Mouse (Mus musculus): Measurements from ENCODE around the gene Coq10a.

Coq10a gene

DNA sequence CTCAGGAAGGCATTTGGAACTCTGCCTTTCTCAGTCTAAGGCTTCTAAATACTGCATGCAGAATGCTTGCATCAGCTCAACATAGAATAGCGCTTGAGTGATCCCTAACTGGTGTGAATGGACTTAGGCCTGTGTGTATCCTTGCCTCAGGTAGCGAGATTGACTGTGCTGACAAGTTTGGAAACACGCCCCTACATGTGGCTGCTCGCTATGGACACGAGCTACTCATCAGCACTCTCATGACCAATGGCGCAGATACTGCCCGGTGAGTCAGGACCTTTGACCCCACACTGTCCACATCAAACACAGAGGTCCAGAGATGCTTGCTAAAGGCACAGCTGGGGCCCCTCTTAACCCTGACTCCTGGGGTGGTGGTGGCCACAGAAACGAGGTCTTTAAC, 13.7 kb upstream of the Coq10a start:
- no peak for DNase-seq

DNA sequence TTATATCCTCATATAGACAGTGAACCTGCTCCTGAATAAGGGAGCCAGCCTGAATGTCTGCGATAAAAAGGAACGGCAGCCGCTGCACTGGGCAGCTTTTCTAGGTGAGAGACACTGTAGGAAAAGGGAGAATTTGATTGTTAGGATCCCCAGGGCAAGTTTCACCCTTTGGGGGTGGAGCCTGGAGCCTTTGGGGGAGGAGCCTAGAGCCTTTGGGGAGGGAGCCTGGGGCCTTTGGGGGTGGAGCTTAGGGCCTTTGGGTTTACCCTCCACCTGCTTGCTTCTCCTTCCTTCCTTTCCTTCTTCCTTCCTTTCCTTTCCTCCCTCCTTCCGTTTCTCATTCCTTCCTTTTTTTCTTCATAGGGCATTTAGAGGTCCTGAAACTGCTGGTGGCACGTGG, 11.8 kb upstream of the Coq10a start:
- DNase-seq, result no peak

DNA sequence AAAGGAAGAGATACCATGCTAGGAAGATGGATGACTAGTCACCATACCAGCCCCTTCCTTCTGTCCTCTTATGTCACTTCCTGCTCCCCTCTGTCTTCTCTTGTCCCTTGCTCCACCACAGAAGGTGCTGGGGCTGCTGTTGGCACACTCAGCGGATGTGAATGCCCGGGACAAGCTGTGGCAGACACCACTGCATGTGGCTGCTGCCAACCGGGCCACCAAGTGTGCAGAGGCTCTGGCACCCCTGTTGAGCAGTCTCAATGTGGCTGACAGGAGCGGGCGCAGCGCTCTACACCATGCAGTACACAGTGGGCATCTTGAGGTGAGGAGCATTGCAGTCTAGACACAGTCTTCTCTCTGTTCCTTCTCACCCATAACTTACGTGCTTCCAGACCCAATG, 10.5 kb upstream of the Coq10a start:
- DNase-seq, result no peak

DNA sequence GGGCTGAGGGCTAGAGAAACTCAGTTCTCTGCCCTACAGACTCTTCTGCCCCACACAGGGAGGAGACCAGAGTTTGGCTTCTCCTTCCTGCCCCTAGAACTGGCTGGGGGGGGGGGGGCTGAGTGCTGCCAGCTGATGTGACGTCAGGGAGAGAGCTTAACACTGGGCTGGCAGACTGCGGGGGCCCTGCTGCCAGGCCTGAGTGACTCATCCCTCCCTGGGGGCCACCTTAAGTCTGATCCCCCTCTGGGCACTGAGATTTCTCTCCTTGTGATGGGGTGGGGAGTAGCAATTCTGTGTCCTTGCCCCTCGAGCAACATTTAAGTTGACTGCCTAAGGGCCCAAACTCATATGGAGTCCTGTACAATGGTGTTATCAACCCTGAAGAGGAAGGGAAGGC, 9.7 kb upstream of the Coq10a start:
- DNase-seq, result no peak

DNA sequence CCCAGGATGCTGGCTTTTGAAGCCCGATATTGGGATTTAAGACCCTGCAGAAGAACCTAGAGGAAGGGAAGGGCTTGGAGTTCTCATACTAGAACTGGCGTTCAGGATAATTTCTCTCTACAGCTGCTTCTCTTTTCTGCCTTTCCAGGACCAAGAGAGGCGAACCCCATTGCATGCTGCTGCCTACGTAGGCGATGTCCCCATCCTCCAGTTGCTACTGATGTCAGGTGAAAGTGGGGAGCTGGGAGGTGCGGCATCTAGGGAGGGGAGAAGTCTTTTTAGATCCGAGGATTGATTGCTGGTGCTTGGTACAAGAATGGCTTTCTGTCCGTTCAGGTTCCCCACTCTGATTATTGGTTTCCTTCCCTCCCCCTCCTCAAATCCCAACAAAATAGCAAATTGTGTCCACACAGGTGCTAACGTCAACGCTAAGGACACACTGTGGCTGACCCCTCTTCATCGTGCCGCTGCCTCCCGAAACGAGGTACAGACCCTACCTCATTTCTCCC, 9.2 kb upstream of the Coq10a start:
- DNase-seq, result no peak

DNA sequence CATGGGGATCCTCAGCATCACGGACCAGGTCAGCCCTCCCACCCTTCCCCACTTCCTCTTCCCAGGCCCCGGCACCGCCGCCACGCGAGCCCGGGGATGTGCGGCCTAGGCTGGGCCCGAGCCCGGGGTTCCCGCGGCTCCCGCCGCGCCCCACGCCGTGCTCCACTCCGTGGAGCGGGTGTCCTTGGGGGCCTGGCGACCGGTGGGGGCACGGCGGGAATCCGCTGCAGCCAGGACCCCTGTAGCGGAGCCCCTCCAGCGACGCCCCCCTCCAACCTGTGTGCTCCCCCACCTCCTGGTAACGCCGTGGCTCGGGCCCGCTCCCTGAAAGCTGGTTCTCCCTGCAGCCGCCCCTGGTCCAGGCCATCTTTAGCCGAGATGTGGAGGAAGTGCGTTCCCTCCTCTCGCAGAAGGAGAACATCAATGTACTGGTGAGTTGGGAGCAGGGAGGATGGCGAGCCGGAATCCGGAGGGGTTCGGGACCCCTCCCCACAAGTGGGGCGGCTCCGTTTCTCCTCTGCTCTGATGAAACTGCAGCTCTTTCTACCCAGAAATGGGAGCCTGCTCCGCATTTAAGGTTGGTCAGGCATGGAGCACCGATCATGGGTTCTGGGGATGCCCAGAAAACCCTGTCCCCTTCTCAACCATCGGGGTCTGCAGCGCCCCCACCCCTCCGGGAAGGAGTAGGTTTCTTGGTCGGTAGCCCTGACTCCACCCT, 8.6 kb upstream of the Coq10a start:
- peak; percentile 82 for DNase-seq

DNA sequence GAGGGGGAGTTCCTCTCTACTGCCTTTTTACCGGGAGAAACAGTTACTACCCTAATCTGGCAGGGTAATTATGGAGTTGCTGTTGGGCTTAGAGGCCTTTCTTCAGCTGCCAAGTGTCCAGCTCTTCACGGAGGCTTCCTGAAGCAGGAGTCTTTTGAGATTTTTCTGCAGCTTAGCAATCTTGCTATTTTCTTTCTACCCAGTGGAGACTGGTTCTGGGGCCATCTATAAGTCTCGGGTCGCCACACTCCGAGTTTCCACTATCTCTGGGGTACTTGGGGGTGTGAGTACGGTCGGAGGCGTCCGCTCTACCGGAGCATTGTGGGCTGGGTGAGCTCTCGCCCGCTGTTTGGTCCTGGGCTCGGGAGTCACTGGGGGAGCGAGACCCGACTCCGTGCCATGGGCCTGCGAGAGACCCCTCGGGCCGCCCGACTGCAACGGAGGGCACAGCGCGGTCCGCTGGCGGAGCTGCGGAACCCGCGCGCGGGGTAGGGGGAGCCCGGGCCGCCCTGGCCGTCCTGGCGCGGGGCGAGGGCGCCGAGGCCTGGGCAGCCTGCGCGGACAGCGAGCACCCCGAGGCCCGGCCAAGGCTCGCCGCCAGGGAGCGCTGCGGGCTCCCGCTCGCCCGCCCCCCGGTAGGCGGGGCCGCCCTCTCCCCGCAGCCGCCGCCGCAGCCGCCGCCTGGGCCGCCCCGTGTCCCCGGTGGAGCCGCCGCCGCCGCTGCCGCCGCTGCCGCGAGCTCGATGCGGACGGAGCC, 7.8 kb upstream of the Coq10a start, which contains the start of gene Ankrd52:
Gene Ankrd52, plus strand, starts transcription at position 661 of the 757 bp plus-strand sequence.
- peak; percentile 91 for DNase-seq

DNA sequence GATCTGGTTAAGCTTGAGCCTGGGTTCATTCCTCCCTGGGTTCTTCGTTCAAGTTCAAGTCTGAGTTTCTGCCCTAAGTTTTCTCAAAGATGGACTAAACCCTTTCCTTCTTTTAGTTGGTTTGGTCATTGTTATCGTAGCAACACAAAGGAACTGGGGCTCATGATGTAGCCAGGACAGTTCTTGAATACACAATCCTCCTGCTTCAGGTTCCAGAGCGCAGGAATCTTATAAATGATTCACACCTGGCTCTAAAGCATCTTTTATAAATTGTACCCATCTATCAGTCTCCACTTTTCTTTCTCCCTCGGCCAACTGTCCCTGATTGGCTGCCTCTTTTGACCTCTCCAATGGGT, 7.3 kb upstream of the Coq10a start:
- DNase-seq, result no peak

DNA sequence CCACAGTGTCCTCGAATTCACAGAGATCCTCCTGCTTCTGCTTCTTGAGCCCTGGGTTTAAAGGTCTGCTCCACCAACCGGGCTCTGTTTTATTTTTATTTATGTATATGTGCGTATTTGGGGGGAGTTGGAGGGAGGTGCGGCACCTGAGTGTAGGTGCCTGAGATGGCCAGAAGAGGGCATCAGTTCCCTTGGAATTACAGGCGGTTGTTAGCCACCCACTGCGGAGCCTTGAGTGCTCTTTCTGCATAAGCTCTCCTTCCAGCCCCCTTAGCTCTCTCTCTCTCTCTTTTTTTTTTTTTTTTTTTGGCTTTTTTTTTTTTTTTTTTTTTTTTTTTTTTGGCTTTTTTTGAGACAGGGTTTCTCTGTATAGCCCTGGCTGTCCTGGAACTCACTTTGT, 5.6 kb upstream of the Coq10a start:
- no peak for DNase-seq

DNA sequence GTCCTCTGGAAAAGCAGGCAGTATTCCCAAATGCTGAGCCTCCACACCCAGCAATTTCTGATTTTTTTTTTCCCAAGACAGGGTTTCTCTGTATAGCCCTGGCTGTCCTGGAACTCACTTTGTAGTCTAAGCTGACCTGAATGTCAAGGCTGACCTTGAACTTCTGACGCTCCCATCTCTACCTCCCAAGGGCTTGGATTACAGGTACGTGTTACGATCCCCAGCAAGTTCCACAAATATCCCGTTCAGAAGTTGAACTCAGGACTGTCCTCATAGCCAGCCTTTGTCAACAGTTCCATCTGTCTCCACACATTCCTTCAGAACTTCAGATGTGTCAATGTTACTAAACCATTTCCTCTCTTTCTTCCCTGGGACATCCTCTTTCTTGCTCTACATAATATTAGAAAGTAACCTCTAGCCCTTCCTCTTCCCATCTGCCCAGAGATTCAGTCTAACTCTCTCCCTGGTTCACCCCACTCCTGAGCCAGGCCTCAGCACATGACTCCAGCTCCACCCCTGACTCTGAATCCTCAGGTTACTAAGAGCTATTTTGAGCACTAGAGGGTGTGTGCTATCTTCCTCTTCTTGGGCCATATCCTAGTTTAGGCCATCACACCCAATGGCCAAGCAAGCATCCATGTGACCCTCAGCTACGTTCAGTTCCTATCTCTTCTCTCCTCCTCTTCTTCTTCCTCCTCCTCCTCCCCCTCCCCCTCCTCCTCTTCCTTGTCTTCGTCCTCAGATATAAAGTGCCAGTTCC, 4.4 kb upstream of the Coq10a start:
- no peak for DNase-seq

DNA sequence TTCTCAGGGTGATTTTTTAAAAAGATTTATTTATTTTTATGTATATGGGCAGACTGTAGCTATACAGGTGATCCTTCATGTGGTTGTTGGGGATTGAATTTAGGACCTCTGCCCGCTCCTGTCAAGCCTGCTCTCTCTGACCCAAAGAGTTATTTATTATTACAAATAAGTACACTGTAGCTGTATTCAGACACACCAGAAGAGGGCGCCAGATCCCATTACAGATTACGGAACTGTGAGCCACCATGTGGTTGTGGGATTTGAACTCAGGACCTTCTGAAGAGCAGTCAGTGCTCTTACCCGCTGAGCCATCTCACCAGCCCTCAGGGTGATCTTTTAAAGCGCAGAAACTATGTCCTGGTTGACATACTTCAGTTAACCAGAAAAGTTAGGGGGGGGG, 3.3 kb upstream of the Coq10a start:
- DNase-seq, result no peak

DNA sequence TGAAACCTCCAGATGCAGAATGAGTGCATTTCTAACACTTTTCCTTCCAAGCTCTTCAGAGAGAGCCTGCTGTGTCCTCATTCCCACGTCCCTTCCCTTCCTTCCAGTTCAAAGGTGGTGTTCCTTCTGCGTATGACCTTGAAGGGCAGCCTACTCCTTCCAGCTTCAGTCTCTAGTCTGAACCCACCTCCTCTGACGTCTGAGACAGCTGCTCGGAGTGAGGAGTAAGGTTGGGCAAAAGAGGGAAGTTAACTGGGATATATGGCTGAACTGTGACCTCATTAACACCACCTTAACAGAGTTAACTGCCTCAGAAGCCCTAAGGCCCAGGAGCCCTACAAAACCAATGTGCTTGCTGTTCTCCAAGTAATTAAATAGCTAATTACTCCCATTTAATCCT, 1.8 kb upstream of the Coq10a start:
- DNase-seq, result no peak

DNA sequence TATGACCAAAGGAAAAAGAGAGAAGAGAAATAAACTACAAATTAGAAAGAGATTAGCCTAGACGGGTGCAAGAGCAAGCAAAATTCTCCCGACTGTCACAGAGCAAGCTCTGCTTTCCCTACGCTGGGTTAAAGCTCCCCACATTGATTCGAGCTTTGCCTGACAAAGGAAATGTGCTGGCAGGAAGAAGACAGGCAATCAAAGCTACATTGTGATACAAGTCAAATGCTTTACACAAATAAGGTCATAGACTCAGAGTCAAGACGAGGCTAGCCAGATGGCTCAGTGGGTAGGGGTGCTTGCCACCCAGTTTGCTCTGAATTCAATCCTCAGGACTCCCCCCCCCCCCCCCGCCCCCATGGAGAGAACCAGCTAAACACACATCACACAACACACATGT, 1.2 kb upstream of the Coq10a start:
- no peak for DNase-seq

DNA sequence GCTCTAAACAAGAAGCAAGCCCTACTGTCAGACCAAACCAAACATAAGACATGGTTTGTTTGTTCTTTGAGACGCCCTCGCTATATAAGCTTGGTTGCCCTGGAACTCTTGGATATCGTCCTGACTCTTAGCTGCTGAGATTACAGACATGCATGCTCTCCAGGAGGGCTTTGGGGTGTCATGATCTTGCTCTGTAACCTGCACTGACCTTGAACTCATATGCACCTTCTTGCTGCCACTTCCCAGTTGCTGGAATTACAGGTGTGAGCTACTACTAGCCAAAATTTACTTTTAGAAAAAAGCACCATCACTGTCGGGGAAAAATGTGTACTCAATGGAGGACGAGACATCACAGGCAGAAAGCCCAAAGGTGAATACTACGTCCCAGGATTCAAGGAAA, 802 bp upstream of the Coq10a start:
- DNase-seq, result no peak

DNA sequence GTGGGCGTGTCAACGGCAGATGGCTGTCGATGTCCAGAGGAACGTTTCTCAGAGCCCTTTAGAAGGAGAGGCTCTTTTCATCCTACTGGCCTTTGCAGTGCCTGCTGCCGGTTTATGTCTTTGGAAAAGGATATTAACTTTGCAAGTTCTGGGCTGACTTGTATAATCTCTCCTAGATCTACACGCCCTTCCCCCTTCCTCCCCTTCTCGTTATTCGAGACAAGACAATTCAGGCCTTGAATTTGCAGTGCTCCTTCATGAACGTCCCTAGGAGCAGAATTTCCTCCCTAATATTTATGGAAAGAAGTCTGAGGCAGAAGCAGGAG, 384 bp upstream of the Coq10a start:
- DNase-seq, result no peak

DNA sequence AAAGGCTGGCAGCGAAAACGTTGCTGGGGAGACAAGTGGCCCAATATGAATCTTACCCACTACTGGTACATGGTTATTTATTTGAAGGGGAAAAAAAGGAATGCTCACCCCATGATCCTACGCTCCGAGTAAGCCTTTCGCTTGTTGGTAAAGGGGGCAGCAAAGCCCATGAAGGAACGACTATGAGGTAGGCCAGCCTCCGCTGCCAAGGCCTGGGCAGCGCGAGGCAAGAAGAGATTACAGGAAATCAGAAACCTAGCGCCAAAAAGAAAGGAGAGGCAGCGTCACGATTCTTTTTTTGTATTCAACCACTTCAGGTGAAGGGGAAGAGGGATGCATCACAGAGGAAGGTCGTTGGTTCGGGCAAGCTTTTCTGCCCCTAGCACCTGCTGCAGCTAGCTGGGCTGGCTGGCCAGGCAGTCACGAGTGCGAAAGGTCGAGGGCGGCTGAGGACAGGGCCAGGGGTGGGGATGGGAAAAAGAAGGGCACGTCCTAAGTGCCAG, 847 bp downstream of the Coq10a start:
- no peak for DNase-seq

DNA sequence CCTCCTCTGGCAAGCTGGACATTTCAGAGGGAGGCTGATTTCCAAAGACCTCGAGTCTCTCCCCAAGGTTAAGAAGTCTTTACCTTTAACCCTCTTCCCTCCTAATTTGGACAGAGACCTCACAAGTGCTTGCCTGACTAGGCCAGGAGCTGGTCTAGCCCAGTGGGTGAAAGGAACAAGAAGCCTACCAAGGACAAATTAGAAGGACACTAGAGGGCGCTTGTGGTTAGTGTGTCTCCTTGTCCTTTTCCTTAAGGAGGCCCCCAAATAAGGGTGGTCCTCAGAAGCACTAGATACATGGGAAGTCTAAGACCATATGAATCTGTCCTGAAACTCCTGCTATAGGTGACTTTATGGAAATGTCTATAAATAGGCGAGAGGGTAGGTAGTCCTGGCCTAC, 6.2 kb downstream of the Coq10a start:
- DNase-seq, result peak; percentile 80

DNA sequence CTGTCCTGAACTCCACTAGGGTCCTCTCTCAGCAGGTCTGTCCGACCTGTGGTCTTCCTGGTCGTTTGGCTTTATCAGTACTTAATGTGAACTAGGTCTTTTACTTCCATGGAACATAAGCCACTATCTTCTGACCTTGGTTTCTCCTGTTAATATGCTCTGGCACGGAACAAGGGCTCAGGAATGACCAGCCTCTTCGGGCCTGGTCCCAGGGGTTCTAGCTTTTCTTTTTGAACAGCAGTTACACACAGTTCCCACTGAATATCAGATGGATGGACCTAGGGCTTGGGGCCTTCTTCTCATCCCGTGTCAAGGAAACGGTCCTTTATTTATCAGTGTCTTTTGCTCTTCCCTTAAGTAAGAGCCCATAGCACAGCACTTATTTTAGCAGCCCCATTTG, 7.0 kb downstream of the Coq10a start:
- DNase-seq, result no peak

DNA sequence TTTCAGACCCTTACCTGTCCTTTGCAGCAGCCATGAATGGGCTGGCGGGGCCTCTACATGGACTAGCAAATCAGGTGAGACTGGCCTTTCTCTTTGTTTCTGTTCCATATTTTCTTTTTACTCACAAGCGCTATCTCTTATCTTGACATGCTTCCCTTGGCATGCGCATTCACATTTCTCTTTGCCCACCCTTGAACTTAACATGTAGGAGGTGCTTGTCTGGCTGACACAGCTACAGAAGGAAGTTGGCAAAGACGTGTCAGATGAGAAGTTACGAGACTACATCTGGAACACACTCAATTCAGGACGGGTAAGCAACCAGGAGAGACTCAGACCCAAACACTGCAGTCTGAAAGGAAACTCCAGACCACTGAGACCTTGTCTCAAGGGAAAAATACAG, 9.6 kb downstream of the Coq10a start:
- no peak for DNase-seq

DNA sequence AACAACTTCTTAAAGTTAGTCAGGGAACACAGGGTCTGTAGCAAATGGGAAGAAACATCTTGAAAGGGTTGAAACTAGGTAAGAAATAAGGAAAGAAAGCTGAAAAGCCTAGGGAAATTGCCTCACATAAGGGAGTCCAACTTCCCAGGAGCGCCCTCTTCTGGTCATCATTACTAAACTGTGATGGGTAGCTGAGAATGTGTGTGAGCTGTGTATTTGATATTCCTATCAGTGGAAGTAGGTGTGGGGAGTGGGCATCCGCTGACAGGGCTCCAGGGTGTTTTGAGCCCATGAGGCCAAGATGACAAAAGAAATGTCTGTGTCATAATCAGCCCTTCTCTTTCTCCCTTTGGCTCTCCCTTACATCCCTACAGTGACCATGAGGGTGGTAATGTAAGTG, 10.0 kb downstream of the Coq10a start:
- peak; percentile 66 for DNase-seq

DNA sequence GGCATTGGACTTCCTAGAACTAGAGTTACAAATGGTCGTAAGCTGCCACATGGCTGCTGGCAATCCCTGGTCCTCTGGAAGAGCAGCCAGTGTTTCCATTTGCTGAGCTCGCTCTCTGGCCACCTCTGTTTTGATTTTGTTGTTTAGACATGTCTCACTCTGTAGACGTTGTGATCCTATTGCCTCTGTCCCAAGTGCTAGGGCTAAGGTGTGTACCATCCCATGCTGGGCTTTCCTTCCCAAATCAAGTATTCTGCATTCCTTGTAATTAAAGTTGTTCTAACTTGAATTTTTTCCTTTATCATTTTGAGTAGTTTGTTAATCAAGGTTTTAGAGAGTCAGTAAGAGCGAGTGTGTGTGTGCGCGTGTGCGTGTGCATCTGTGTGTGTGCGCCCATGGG, 21.3 kb downstream of the Coq10a start:
- DNase-seq, result no peak

DNA sequence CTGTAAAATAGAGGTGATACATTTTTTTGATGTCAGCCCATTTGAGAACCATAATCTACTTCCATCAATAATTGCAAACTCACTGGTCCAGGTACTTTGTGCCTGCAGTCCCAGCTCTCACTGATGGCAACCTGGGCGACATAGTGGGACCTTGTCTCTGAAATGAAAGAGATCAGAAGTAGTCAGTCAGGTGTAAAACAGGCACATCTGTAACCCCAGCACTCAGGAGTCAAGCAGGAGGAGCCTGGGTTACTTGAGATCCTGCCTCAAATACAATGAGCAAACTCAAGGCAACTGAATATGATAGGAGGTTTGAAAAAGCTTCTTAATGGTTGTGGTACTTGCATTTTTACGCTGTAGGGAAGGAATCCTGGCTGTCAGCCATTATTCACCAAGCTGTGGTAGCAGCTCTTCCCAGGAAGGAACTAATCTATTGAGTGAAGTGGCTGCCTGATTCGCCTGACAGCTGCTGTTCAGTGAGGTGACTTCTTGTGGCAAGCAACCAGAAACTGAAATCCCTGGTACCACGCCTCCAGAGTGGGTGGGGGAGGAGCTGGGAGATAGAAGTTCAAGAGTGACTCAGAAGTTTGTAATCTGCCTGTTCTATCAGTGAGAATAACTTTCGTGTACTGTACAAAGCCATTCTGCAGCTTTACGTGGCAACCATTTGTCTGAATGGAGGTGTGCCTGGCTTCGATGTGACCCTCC, 24.1 kb downstream of the Coq10a start:
- DNase-seq, result peak; percentile 18

DNA sequence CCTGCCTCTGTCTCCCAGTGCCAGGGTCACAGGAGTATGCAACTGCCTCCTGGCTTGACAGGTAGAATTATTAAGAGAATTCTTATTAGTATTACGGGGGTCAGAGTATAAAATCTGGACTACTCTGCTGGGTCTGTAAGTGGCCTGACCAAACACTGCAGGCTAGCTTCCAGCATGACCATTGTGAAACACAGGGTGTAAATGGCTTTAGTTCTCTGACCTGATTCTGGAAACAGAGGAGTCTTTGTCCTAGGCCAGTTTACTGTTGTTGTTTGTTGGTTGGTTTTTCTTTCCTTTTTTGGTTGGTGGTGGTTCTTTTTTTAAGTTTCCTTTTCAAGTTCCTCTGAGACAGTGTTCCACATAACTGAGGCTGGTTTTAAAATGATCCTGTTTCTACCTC, 25.4 kb downstream of the Coq10a start:
- no peak for DNase-seq

Measured in embryo, embryonic 11 days (tissue).